Mouse (Mus musculus) Muller cell, postnatal 12 days (primary cell): Measurements from ENCODE around the gene Gja5.
"Not testable (repeated sequence)": the region's sequence is repeated elsewhere in the genome, so short reads cannot be mapped to it uniquely, and the experiment has no call there.

Experiments
- DNase-seq: peaks from one replicate; pipeline ENCODE4 v3.0.0-alpha.2; 2015; ENCODE audit errors: inconsistent ontology term

Gja5 gene

GRCm38 (mm10) chr3:97037119-97037518 lies 132.6 kb downstream of the Gja5 start:
- peak; percentile 43 for DNase-seq

- DNase-seq = no peak
Measured at GRCm38 (mm10) chr3:97039721-97040120, 135.2 kb downstream of the Gja5 start.

GRCm38 (mm10) chr3:97044188-97044587 lies 139.7 kb downstream of the Gja5 start:
- DNase-seq = no peak

- DNase-seq = no peak
Measured at GRCm38 (mm10) chr3:97047757-97048156, 143.3 kb downstream of the Gja5 start.

GRCm38 (mm10) chr3:97048360-97048759 lies 143.9 kb downstream of the Gja5 start:
- DNase-seq = no peak

GRCm38 (mm10) chr3:97051264-97051744 lies 146.8 kb downstream of the Gja5 start:
- peak; percentile 82 for DNase-seq

- DNase-seq = peak; percentile 99
Measured at GRCm38 (mm10) chr3:97052069-97052799, 147.7 kb downstream of the Gja5 start.

GRCm38 (mm10) chr3:97058704-97059103 lies 154.2 kb downstream of the Gja5 start:
- no peak for DNase-seq

- no peak for DNase-seq
Measured at GRCm38 (mm10) chr3:97060119-97060518, 155.6 kb downstream of the Gja5 start.

- no peak for DNase-seq
Measured at GRCm38 (mm10) chr3:97062814-97063213, 158.3 kb downstream of the Gja5 start.

GRCm38 (mm10) chr3:97064046-97064445 lies 159.6 kb downstream of the Gja5 start:
- no peak for DNase-seq

- not testable (repeated sequence) for DNase-seq
Measured at GRCm38 (mm10) chr3:97069589-97069988, 165.1 kb downstream of the Gja5 start.

GRCm38 (mm10) chr3:97071916-97072315 lies 167.4 kb downstream of the Gja5 start:
- DNase-seq = not testable (repeated sequence)

GRCm38 (mm10) chr3:97072361-97072760 lies 167.9 kb downstream of the Gja5 start:
- DNase-seq = not testable (repeated sequence)

GRCm38 (mm10) chr3:97075744-97076350 lies 171.4 kb downstream of the Gja5 start:
- DNase-seq = not testable (repeated sequence)

- peak; percentile 64 for DNase-seq
Measured at GRCm38 (mm10) chr3:97076412-97076811, 171.9 kb downstream of the Gja5 start.

GRCm38 (mm10) chr3:97078436-97078835 lies 173.9 kb downstream of the Gja5 start:
- no peak for DNase-seq

- DNase-seq = no peak
Measured at GRCm38 (mm10) chr3:97082156-97082555, 177.7 kb downstream of the Gja5 start.

- DNase-seq = no peak
Measured at GRCm38 (mm10) chr3:97087326-97087725, 182.8 kb downstream of the Gja5 start.

GRCm38 (mm10) chr3:97088291-97088690 lies 183.8 kb downstream of the Gja5 start:
- not testable (repeated sequence) for DNase-seq

GRCm38 (mm10) chr3:97091971-97092370 lies 187.5 kb downstream of the Gja5 start:
- DNase-seq = not testable (repeated sequence)

GRCm38 (mm10) chr3:97096664-97097063 lies 192.2 kb downstream of the Gja5 start:
- not testable (repeated sequence) for DNase-seq
